ENCODE assay signal across 22 mouse cellular contexts in genomic region chr7:92978225-92978624, GRCm38 (mm10).
DNase-seq lines count a peak whose midpoint lies in the region; ATAC-seq and TF ChIP-seq lines count a peak whose summit lies in the region.
"Had no signal": no experiment of that assay in that cellular context is flagged by ENCODE, and none has a peak within 500 bp of the region (broad histone marks: within the 10 kb centered on the region; RNA-seq: fewer than 3 reads in every experiment).

No protein-coding gene starts in this region.

- H3K9me3 ChIP-seq in liver, embryonic 14.5 days (ENCODE audit: control insufficient read depth, low read length): no peaks in the 10 kb centered on the region
- H3K9me3 ChIP-seq in liver, embryonic 11.5 days (ENCODE audit: control insufficient read depth, low read length): no peaks in the 10 kb centered on the region
- H3K9me3 ChIP-seq in hindbrain, embryonic 14.5 days (ENCODE audit: control insufficient read depth, low read length): no peaks in the 10 kb centered on the region
- H3K9me3 ChIP-seq: embryonic facial prominence, embryonic 15.5 days; forebrain, embryonic 12.5 days; heart, embryonic 10.5 days; hindbrain, embryonic 10.5 days; hindbrain, embryonic 15.5 days had no signal

- ATAC-seq in liver, embryonic 14.5 days (ENCODE audit: insufficient read depth): no peak
- no peak for ATAC-seq in liver, embryonic 11.5 days (replicated peaks; ENCODE audit: low FRiP score)
- ATAC-seq in erythroid progenitor cell, adult 5-6 weeks (replicated peaks; ENCODE audit: low FRiP score, poor library complexity, severe bottlenecking): peak; percentile 57; the same call in 1 of the 2 replicates
- ATAC-seq in megakaryocyte, adult 5-6 weeks (ENCODE audit: poor library complexity, severe bottlenecking): peak; percentile 56
- ATAC-seq in hindbrain, embryonic 14.5 days (ENCODE audit: low FRiP score): no peak
- ATAC-seq: forebrain, embryonic 16.5 days had no signal

- intact Hi-C loops in gastrocnemius, postnatal 14 days (cut with DNase I; ENCODE audit: low total_unique reads): no loop called here

- no peak for TF ChIP-seq EP300 in liver, embryonic 14.5 days (IDR thresholded peaks at IDR 0.05; ENCODE audit: low read depth)

- H3K27ac ChIP-seq in liver, embryonic 14.5 days: no peak overlapping the region
- no peak overlapping the region for H3K27ac ChIP-seq in liver, embryonic 11.5 days (ENCODE audit: low read depth, low read length)
- no peak overlapping the region for H3K27ac ChIP-seq in hindbrain, embryonic 14.5 days
- H3K27ac ChIP-seq: embryonic facial prominence, embryonic 15.5 days; forebrain, embryonic 12.5 days; heart, embryonic 10.5 days; hindbrain, embryonic 10.5 days; hindbrain, embryonic 15.5 days had no signal

- DNase-seq in liver, embryonic 14.5 days (ENCODE audit: low read depth in 3 of 3, low spot score in 3 of 3): no peak
- DNase-seq in liver, embryonic 11.5 days (ENCODE audit: low spot score): no peak
- no peak for DNase-seq in hindbrain, embryonic 14.5 days (ENCODE audit: low spot score)
- no peak for DNase-seq in gastrocnemius, postnatal 14 days
- no peak for DNase-seq in neural tube, embryonic 10.5 days (ENCODE audit: extremely low spot score, low spot score)
- DNase-seq: adrenal gland, adult 2 months; adrenal gland, postnatal 25 days; cerebellum, adult 18-20 months; cerebellum, adult 9-11 months; cerebellum, postnatal 36 days; gastrocnemius, postnatal 25 days; heart, adult 11 months; heart, postnatal 14 days had no signal

- TF ChIP-seq CTCF in liver, embryonic 14.5 days (IDR thresholded peaks at IDR 0.05; ENCODE audit: low read depth): peak; percentile 19; the same call in 1 of the 2 replicates

- H3K9ac ChIP-seq in liver, embryonic 14.5 days (replicated peaks): no peak overlapping the region
- no peak overlapping the region for H3K9ac ChIP-seq in liver, embryonic 11.5 days (ENCODE audit: low read depth, low read length)
- no peak overlapping the region for H3K9ac ChIP-seq in hindbrain, embryonic 14.5 days
- H3K9ac ChIP-seq: embryonic facial prominence, embryonic 15.5 days; forebrain, embryonic 12.5 days; hindbrain, embryonic 15.5 days had no signal

- H3K4me1 ChIP-seq in liver, embryonic 14.5 days (replicated peaks; ENCODE audit: control insufficient read depth in 2 of 2, insufficient read depth in 2 of 2, low read length in 1 of 2): no peaks in the 10 kb centered on the region
- no peaks in the 10 kb centered on the region for H3K4me1 ChIP-seq in liver, embryonic 11.5 days (replicated peaks; ENCODE audit: control insufficient read depth, insufficient read depth, low read length)
- H3K4me1 ChIP-seq in hindbrain, embryonic 14.5 days (replicated peaks; ENCODE audit: control insufficient read depth, insufficient read depth, low read length): no peaks in the 10 kb centered on the region
- H3K4me1 ChIP-seq: embryonic facial prominence, embryonic 15.5 days; forebrain, embryonic 12.5 days; heart, embryonic 10.5 days; hindbrain, embryonic 10.5 days; hindbrain, embryonic 15.5 days had no signal

- H3K36me3 ChIP-seq in liver, embryonic 14.5 days (replicated peaks; ENCODE audit: control insufficient read depth, insufficient read depth, low read depth): no peaks in the 10 kb centered on the region
- no peaks in the 10 kb centered on the region for H3K36me3 ChIP-seq in liver, embryonic 11.5 days (ENCODE audit: control insufficient read depth, insufficient read depth, low read length)
- H3K36me3 ChIP-seq in hindbrain, embryonic 14.5 days (replicated peaks; ENCODE audit: control insufficient read depth, insufficient read depth): no peaks in the 10 kb centered on the region
- H3K36me3 ChIP-seq: embryonic facial prominence, embryonic 15.5 days; forebrain, embryonic 12.5 days; heart, embryonic 10.5 days; hindbrain, embryonic 10.5 days; hindbrain, embryonic 15.5 days had no signal

- H3K27me3 ChIP-seq in liver, embryonic 14.5 days (ENCODE audit: control insufficient read depth, insufficient read depth, low read length): no peaks in the 10 kb centered on the region
- no peaks in the 10 kb centered on the region for H3K27me3 ChIP-seq in liver, embryonic 11.5 days (replicated peaks; ENCODE audit: control insufficient read depth, insufficient read depth, low read length)
- H3K27me3 ChIP-seq in hindbrain, embryonic 14.5 days (ENCODE audit: control insufficient read depth, insufficient read depth, low read length): no peaks in the 10 kb centered on the region
- H3K27me3 ChIP-seq: embryonic facial prominence, embryonic 15.5 days; hindbrain, embryonic 15.5 days had no signal

- H3K4me3 ChIP-seq in liver, embryonic 14.5 days (ENCODE audit: insufficient read depth in 1 of 2, low read depth in 2 of 2, low read length in 2 of 2): no peak overlapping the region
- no peak overlapping the region for H3K4me3 ChIP-seq in liver, embryonic 11.5 days (ENCODE audit: low read depth, low read length)
- no peak overlapping the region for H3K4me3 ChIP-seq in hindbrain, embryonic 14.5 days (replicated peaks; ENCODE audit: low read length)
- H3K4me3 ChIP-seq: embryonic facial prominence, embryonic 15.5 days; erythroblast, embryonic 14.5 days; forebrain, embryonic 12.5 days; heart, embryonic 10.5 days; hindbrain, embryonic 10.5 days; hindbrain, embryonic 15.5 days had no signal

- WGBS in liver, embryonic 14.5 days (ENCODE audit: insufficient replicate concordance): 32% methylated on average over 4 of the region's 4 CpGs
- 51% methylated on average over 4 of the region's 4 CpGs for WGBS in liver, embryonic 11.5 days
- 76% methylated on average over 4 of the region's 4 CpGs for WGBS in hindbrain, embryonic 14.5 days

- H3K4me2 ChIP-seq in liver, embryonic 14.5 days (ENCODE audit: low read depth): no peak overlapping the region
- H3K4me2 ChIP-seq in liver, embryonic 11.5 days: no peak overlapping the region
- H3K4me2 ChIP-seq in hindbrain, embryonic 14.5 days (replicated peaks): no peak overlapping the region
- H3K4me2 ChIP-seq: embryonic facial prominence, embryonic 15.5 days; forebrain, embryonic 12.5 days; hindbrain, embryonic 15.5 days had no signal

Comparison
In these comparisons a context has a peak if more than half of its experiments do, and no peak if none do; other contexts are left out.
1. ATAC-seq: peak in erythroid progenitor cell, adult 5-6 weeks (single experiment) and megakaryocyte, adult 5-6 weeks (single experiment); none in liver, embryonic 14.5 days (single experiment), liver, embryonic 11.5 days (single experiment) and hindbrain, embryonic 14.5 days (single experiment).